Mouse (Mus musculus) bone marrow macrophage, adult 2 months (primary cell): ENCODE data around the gene Iqce.

Experiments
- CTCF ChIP-seq: IDR thresholded peaks from 2 replicates; pipeline ENCODE4 v1.5.1; 2012; ENCODE audit warnings: low read depth, mild to moderate bottlenecking, low read length, moderate library complexity
- POLR2A ChIP-seq: IDR thresholded peaks from 2 replicates; pipeline ENCODE4 v1.6.1; 2012; ENCODE audit warnings: mild to moderate bottlenecking, low read depth, low read length, borderline replicate concordance

- TF ChIP-seq CTCF (0 out of 2 replicates have a peak, but pooled peaks have one; percentile 10), POLR2A (no peak)
Measured at GRCm38 (mm10) chr5:140640812-140641211, 61.4 kb downstream of the Iqce start.
